Mouse (Mus musculus): ENCODE measurements around the gene Macf1. TPM values are rescaled to one million over a fixed set of nuclear protein-coding genes. Genes with fewer than 3 reads are reported as not detected.
A peak's percentile ranks its signal among the peaks of the same experiment; 100 is the strongest.

Gene Macf1
- polyA plus RNA-seq, 1 experiment from 2014 or later, result 28.9 TPM

GRCm38 (mm10) chr4:123535271-123535670 lies 148.9 kb downstream of the Macf1 start:
- H3K4me3 ChIP-seq (ENCODE audit: low read depth, low read length), result no peak overlapping the region
- peak; percentile 91 for TF ChIP-seq CTCF (IDR thresholded peaks at IDR 0.05; ENCODE audit: low read depth)
- TF ChIP-seq EP300 (optimal IDR thresholded peaks at IDR 0.05), result no peak
- H3K4me1 ChIP-seq (replicated peaks; ENCODE audit: control insufficient read depth, insufficient read depth), result no peaks in the 10 kb centered on the region
- ATAC-seq (ENCODE audit: low FRiP score, low TSS enrichment) (0 out of 2 replicates have a peak, but pooled peaks have one; percentile 57), DNase-seq (ENCODE audit: low spot score) (peak; percentile 61)
- no peaks in the 10 kb centered on the region for H3K27me3 ChIP-seq (ENCODE audit: control insufficient read depth, insufficient read depth, low read length)
- H3K4me2 ChIP-seq (replicated peaks; ENCODE audit: low read depth), result no peak overlapping the region
- H3K9me3 ChIP-seq (ENCODE audit: control insufficient read depth, low read length), result no peaks in the 10 kb centered on the region
- H3K27ac ChIP-seq (replicated peaks), result no peak overlapping the region
- WGBS, result 22% methylated on average over 1 of the region's 1 CpGs
- H3K9ac ChIP-seq (ENCODE audit: low read length), result no peak overlapping the region
- H3K36me3 ChIP-seq (ENCODE audit: control insufficient read depth, insufficient read depth, low read length), result no peaks in the 10 kb centered on the region

GRCm38 (mm10) chr4:123532001-123532400 lies 152.2 kb downstream of the Macf1 start:
- peak; percentile 42 for TF ChIP-seq CTCF (IDR thresholded peaks at IDR 0.05; ENCODE audit: low read depth)
- TF ChIP-seq EP300 (optimal IDR thresholded peaks at IDR 0.05), result no peak
- Histone ChIP-seq H3K4me1 (replicated peaks; ENCODE audit: control insufficient read depth, insufficient read depth) (no peaks in the 10 kb centered on the region), H3K4me3 (ENCODE audit: low read depth, low read length) (no peak overlapping the region), H3K36me3 (ENCODE audit: control insufficient read depth, insufficient read depth, low read length) (no peaks in the 10 kb centered on the region), H3K9ac (ENCODE audit: low read length) (no peak overlapping the region), H3K27ac (replicated peaks) (no peak overlapping the region), H3K9me3 (ENCODE audit: control insufficient read depth, low read length) (no peaks in the 10 kb centered on the region), H3K4me2 (replicated peaks; ENCODE audit: low read depth) (no peak overlapping the region), H3K27me3 (ENCODE audit: control insufficient read depth, insufficient read depth, low read length) (no peaks in the 10 kb centered on the region)
- no peak for DNase-seq (ENCODE audit: low spot score)
- 37% methylated on average over 3 of the region's 3 CpGs for WGBS
- no peak for ATAC-seq (ENCODE audit: low FRiP score, low TSS enrichment)

- ATAC-seq (ENCODE audit: low FRiP score, low TSS enrichment) (no peak), DNase-seq (ENCODE audit: low spot score) (no peak)
- H3K9me3 ChIP-seq (ENCODE audit: control insufficient read depth, low read length), result no peaks in the 10 kb centered on the region
- TF ChIP-seq CTCF (IDR thresholded peaks at IDR 0.05; ENCODE audit: low read depth) (no peak), EP300 (optimal IDR thresholded peaks at IDR 0.05) (no peak)
- no peaks in the 10 kb centered on the region for H3K27me3 ChIP-seq (ENCODE audit: control insufficient read depth, insufficient read depth, low read length)
- 89% methylated on average over 6 of the region's 6 CpGs for WGBS
- no peak overlapping the region for H3K4me2 ChIP-seq (replicated peaks; ENCODE audit: low read depth)
- H3K9ac ChIP-seq (ENCODE audit: low read length), result no peak overlapping the region
- no peak overlapping the region for H3K27ac ChIP-seq (replicated peaks)
- no peak overlapping the region for H3K4me3 ChIP-seq (ENCODE audit: low read depth, low read length)
- no peaks in the 10 kb centered on the region for H3K4me1 ChIP-seq (replicated peaks; ENCODE audit: control insufficient read depth, insufficient read depth)
- H3K36me3 ChIP-seq (ENCODE audit: control insufficient read depth, insufficient read depth, low read length), result no peaks in the 10 kb centered on the region
Measured at GRCm38 (mm10) chr4:123530976-123531375, 153.2 kb downstream of the Macf1 start.

- no peak overlapping the region for H3K4me3 ChIP-seq (ENCODE audit: low read depth, low read length)
- H3K27me3 ChIP-seq (ENCODE audit: control insufficient read depth, insufficient read depth, low read length), result no peaks in the 10 kb centered on the region
- no peaks in the 10 kb centered on the region for H3K9me3 ChIP-seq (ENCODE audit: control insufficient read depth, low read length)
- DNase-seq (ENCODE audit: low spot score) (peak; percentile 54), ATAC-seq (ENCODE audit: low FRiP score, low TSS enrichment) (0 out of 2 replicates have a peak, but pooled peaks have one; percentile 20)
- no peak overlapping the region for H3K9ac ChIP-seq (ENCODE audit: low read length)
- TF ChIP-seq CTCF (IDR thresholded peaks at IDR 0.05; ENCODE audit: low read depth) (peak; percentile 82), EP300 (optimal IDR thresholded peaks at IDR 0.05) (no peak)
- no peak overlapping the region for H3K27ac ChIP-seq (replicated peaks)
- H3K4me2 ChIP-seq (replicated peaks; ENCODE audit: low read depth), result no peak overlapping the region
- H3K36me3 ChIP-seq (ENCODE audit: control insufficient read depth, insufficient read depth, low read length), result no peaks in the 10 kb centered on the region
- 54% methylated on average over 6 of the region's 6 CpGs for WGBS
- H3K4me1 ChIP-seq (replicated peaks; ENCODE audit: control insufficient read depth, insufficient read depth), result no peaks in the 10 kb centered on the region
Measured at GRCm38 (mm10) chr4:123529230-123529629, 154.9 kb downstream of the Macf1 start.

GRCm38 (mm10) chr4:123527607-123528010 lies 156.6 kb downstream of the Macf1 start:
- peak overlapping the region; percentile 28 for H3K4me3 ChIP-seq (ENCODE audit: low read depth, low read length)
- whole genome bisulfite sequencing, result 5% methylated on average over 8 of the region's 8 CpGs
- peak overlapping the region; percentile 58 for H3K4me2 ChIP-seq (replicated peaks; ENCODE audit: low read depth)
- ATAC-seq (ENCODE audit: low FRiP score, low TSS enrichment) (peak; percentile 53; the same call in 1 of the 2 replicates), DNase-seq (ENCODE audit: low spot score) (peak; percentile 23)
- no peaks in the 10 kb centered on the region; the same call in 1 of the 2 replicates for H3K4me1 ChIP-seq (replicated peaks; ENCODE audit: control insufficient read depth, insufficient read depth)
- no peaks in the 10 kb centered on the region for H3K9me3 ChIP-seq (ENCODE audit: control insufficient read depth, low read length)
- no peaks in the 10 kb centered on the region for H3K36me3 ChIP-seq (ENCODE audit: control insufficient read depth, insufficient read depth, low read length)
- H3K27ac ChIP-seq (replicated peaks), result peak overlapping the region; percentile 69
- no peak for TF ChIP-seq CTCF (IDR thresholded peaks at IDR 0.05; ENCODE audit: low read depth)
- no peaks in the 10 kb centered on the region for H3K27me3 ChIP-seq (ENCODE audit: control insufficient read depth, insufficient read depth, low read length)
- peak overlapping the region; percentile 52 for H3K9ac ChIP-seq (ENCODE audit: low read length)

GRCm38 (mm10) chr4:123526779-123527280 lies 157.3 kb downstream of the Macf1 start:
- H3K9me3 ChIP-seq (ENCODE audit: control insufficient read depth, low read length), result no peaks in the 10 kb centered on the region
- peak overlapping the region; percentile 52 for H3K9ac ChIP-seq (ENCODE audit: low read length)
- H3K27ac ChIP-seq (replicated peaks), result peak overlapping the region; percentile 69
- H3K4me1 ChIP-seq (replicated peaks; ENCODE audit: control insufficient read depth, insufficient read depth), result no peaks in the 10 kb centered on the region; the same call in 1 of the 2 replicates
- TF ChIP-seq CTCF (IDR thresholded peaks at IDR 0.05; ENCODE audit: low read depth), result no peak
- no peak for TF ChIP-seq EP300 (optimal IDR thresholded peaks at IDR 0.05)
- H3K4me2 ChIP-seq (replicated peaks; ENCODE audit: low read depth), result peak overlapping the region; percentile 58
- 32% methylated on average over 10 of the region's 10 CpGs for WGBS
- H3K27me3 ChIP-seq (ENCODE audit: control insufficient read depth, insufficient read depth, low read length), result no peaks in the 10 kb centered on the region
- peak overlapping the region; percentile 28 for H3K4me3 ChIP-seq (ENCODE audit: low read depth, low read length)
- no peaks in the 10 kb centered on the region for H3K36me3 ChIP-seq (ENCODE audit: control insufficient read depth, insufficient read depth, low read length)
- DNase-seq (ENCODE audit: low spot score) (no peak), ATAC-seq (ENCODE audit: low FRiP score, low TSS enrichment) (0 out of 2 replicates have a peak, but pooled peaks have one; percentile 30)

All from stomach, postnatal 0 days (tissue).